Mouse (Mus musculus) left cerebral cortex, postnatal 10 days (tissue): ENCODE measurements around the gene Gm3045. TPM values are rescaled to one million over a fixed set of nuclear protein-coding genes. Genes with fewer than 3 reads are reported as not detected.
A peak's percentile ranks its signal among the peaks of the same experiment; 100 is the strongest.

Experiments
- DNase-seq, 2 experiments: peaks; one replicate each; pipeline ENCODE4 v3.0.0; 2021 to 2022; ENCODE audit warnings: low spot score in 2 of 2, mixed read lengths in 1 of 2; ENCODE audit errors: extremely low spot score in 1 of 2
- intact Hi-C: fragments of 180-260 bp; cut with DNase I; formaldehyde crosslinking; loops from one replicate; pipeline ENCODE4 v1.15.1; 2025
- total RNA-seq, 2 experiments: library from RNA; stranded (reverse); gene quantifications; 2 replicates each; pipeline ENCODE4 v1.2.3; 2021

Gene Gm3045
- not detected for total RNA-seq

- intact Hi-C loops = no loop called here
- no peak for DNase-seq
Observed at GRCm38 (mm10) chr13:56426365-56426764, at the start of gene Gm3045. Gene Gm3045 (plus strand): TSS chr13:56426594.

DNA sequence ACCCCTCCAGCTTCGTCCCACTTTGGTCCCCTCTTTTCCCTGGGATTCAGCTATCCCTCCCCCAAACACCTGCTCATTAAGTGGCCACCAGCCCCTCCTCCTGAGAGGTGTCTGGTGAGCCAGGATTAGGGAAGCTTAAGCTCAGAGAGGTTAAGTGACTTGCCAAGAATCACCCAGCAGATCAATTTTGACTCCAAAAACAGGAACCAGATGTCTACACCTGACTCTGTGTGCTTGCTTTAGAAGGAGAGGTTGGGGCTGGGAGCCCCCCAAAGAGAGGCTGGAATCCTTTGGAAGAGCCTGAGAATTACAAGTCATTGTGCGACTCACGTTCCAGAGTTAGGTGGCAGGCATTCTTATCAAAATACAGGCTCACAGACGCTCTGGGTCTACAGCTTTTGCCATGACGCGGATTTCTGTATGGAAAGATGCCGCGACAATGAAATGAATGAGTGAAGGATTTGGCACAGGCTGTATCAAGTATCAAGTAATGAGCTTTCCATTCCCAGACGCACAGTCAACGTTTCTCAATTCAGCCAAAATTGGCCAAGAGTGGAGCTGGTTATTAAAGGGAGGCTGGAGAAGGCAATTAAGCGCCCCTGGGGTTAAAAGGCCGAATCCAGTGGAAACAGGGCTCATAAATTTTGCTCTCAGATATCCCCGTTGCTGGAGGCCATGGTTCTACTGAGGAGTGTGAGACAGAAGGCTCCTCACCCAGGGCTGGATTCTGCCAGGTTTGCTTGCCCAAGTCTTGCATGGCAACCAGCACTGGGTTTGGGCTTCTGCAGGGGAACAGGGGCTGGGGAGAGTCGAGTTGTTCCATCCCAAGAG is 45.3 kb upstream of the Gm3045 start:
- no peak for DNase-seq
- intact Hi-C loops = no loop called here

- no peak for DNase-seq
- intact Hi-C loops = no loop called here
Observed at GRCm38 (mm10) chr13:56383406-56383805, 43.0 kb upstream of the Gm3045 start.

DNA sequence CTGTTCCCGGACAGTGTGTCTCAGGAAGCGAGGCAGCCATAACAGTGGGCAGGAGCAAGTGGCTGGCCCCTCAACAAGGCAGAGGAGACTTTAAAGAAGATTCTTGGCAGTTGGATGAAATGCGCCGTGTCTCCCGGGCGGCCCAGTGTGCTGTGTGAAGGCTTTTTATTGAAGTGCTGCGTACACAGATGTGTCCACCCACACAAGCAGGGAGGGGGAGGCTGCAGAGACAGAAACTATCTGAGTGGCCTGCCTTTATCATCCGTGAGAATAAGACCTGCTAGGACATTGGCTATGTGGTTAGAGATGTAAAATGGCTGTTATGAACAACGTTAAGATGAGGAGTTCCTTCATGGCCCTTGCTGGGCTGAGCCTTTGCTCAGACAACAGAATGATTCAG is 40.0 kb upstream of the Gm3045 start:
- intact Hi-C loops = no loop called here
- DNase-seq = peak in 1 of 2 experiments; percentile 50

GRCm38 (mm10) chr13:56387374-56387773 is 39.0 kb upstream of the Gm3045 start:
- intact Hi-C loops = no loop called here

DNA sequence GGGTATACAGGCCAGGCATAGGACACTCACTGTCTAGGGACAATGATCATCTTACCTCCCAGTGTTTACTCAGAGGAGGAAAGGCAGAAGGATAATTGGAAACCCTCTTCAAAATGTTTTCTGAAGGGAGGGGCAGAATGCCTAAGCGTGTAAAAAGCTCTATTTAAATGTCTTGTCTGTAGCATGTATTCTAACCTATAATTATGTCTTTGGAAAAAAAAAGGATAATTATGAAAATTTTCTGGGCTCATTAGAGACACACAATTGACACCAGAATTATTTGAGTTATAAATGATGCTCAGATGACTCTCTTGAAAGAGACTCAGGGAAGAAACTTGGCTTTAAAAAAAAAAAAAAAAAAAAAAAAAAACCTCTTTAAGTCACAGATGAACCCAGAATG is 38.4 kb upstream of the Gm3045 start:
- DNase-seq = no peak
- intact Hi-C loops = no loop called here

More at GRCm38 (mm10) chr13:56387374-56387773, 39.0 kb upstream of the Gm3045 start:
- no peak for DNase-seq

DNA sequence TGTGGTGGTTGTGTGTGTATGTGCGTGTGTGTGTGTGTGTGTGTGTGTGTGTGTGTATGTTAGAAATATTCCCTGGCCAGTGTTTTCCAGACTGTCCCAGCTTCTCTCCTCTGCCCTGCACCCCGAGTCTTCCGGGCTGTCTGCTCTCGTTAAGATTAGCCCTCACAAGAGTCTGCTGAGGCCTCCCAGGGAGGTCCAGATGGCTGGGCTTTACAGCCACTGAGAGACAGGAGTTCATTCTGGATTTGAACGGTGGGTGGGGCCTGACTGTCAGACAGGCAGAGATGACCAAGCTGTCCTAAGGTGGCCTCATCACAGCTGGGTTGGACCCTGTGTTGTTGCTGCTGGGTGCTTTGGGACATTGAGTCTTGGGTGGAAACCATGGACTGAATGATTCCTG is 28.8 kb upstream of the Gm3045 start:
- no peak for DNase-seq

DNA sequence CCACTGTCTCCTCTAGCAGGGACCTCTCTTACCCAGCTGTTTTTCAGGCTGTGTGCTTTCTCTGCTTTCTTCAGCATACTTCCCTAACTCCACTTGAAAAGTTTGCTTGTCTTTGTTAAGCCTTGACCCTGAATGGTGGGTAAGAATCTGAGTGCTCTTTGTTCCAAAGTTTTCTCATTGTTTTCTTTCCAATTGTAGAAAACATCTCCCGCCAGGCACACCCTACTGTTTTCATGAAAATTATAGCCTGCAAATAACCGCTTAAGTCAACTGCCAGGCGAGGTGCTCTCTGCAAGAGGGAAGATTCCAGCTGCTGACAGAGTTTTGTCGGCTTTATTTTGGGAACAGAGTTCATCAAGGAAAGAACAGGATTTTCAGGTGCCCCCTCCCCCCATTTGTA is 25.2 kb upstream of the Gm3045 start:
- no peak for DNase-seq
- intact Hi-C loops = no loop called here

More for the DNA sequence above, 28.8 kb upstream of the Gm3045 start:
- intact Hi-C loops = no loop called here

GRCm38 (mm10) chr13:56403381-56404086 is 22.9 kb upstream of the Gm3045 start:
- intact Hi-C loops = no loop called here
- DNase-seq = no peak

- DNase-seq = no peak
- intact Hi-C loops = no loop called here
Observed at GRCm38 (mm10) chr13:56404511-56405140, 21.8 kb upstream of the Gm3045 start.

DNA sequence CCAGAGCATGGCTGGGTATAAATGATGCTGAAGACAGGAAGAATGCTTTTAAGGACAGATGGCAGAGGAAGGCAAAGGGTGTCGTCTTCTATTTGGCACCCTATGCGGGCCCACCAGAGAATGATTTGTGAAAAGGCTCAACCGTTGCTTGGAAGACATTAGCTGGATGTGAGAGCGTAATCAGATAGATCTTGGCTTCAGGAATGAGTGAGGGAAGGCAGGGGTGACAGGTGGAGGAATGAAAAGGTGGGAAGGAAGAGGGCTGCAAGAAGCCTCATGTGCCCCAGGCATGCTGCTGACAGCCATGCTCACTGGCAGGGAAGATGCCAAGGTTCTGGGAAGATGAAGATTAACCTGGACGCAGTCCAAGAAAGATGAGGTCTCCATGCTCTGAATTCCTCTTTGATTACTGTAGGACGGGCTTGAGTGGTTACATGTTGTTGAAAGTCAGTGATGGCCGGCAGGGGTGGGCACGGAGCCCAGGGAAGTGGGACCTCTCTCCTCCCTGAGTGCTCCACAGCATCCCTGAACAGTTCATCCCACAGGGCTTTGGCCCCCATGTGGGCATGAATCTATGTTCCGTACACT is 14.0 kb upstream of the Gm3045 start:
- DNase-seq = no peak
- intact Hi-C loops = no loop called here

DNA sequence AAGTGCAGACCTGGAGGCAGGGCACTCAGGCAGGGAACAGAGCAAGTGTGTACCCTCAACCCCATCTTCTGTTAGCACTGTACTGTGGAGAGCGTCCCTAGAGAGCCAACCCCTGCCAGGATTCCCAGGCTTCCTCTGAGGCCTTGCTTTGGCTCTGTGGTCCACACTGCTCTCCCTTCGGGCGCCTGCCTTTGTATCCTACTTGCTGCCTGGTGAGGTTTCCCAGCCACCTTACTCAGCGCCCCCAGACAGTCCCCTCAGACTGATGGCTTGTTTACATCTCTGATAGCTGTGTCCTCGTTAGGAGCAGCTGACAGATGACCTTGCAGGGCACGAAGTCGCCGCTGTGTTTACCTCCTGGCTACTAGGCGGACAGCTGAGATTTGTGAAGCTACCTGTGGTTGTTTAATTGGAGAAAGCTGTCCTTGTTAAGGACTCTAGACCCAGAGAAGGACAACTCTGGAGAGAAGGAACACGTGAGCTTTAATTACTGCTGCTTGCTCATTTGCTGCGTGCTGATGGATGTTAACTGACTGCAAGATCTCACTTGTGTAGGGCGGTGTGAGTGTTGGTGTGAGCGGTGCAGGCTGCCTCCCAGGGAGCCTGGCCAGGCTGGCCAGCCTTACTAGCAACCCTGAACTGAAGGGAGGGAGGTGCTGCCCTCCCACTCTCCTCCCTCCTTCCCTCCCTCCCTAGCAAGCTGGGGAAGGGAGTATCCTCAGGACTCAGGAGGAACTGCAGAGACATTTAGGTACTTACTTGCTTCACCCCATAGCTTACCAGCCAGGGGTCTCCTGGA is 7.5 kb upstream of the Gm3045 start:
- no peak for DNase-seq
- intact Hi-C loops = no loop called here

DNA sequence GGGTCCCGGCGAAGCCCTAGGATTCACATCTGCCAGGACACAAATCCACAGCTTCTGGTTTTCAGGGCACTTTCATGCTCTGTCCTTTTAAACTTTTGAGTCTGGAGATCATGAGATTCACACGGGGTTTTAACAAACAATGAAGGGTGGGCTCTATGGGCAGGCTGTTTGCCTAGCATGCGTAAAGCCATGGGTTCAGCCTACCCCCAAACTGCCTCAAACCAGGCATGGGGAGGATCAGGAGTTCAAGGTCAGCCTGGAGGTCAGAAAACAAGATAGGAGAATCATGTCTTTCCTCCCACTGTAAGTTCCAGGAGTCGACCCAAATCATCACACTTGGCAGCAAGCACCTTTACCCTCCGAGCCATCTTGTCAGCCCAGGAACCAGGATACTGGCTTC is 6.9 kb upstream of the Gm3045 start:
- DNase-seq = no peak
- intact Hi-C loops = no loop called here

DNA sequence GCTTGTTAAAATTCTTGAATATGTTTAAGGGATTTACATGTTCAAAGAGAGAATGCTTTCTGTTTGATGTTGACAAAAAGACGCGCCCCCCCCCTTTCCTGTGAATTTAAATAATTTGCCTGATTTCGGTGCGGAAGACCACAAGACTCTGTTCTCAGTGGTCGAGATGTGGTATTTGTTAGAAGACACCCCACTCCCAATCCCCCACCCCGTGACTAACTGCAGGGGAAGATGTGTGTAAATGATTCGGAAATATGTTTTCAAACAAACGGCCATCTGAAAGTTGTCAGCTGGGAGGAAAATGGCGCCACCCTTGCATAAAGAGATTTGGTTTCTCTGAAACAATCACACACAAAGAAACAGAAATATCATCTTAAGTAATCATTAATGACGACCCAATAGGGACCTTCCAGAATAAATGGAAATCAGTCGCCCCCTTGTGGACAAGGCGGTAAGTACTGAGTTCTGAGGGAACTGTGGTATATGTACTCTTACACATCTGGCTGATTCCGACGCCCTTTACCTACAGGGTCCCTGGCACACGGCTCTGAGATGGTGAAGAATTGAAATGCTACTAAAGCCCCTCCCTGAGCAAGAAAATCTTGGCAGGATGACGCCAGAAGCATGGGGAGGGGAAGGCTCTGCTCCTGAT is 4.2 kb upstream of the Gm3045 start:
- peak; percentile 70 to 74 for DNase-seq
- intact Hi-C loops = loop anchor here (2.0 kb wide), 1 partner anchor 225 kb away; no protein-coding TSS in a partner anchor

GRCm38 (mm10) chr13:56425931-56426330 is 463 bp upstream of the Gm3045 start:
- intact Hi-C loops = no loop called here
- no peak for DNase-seq

DNA sequence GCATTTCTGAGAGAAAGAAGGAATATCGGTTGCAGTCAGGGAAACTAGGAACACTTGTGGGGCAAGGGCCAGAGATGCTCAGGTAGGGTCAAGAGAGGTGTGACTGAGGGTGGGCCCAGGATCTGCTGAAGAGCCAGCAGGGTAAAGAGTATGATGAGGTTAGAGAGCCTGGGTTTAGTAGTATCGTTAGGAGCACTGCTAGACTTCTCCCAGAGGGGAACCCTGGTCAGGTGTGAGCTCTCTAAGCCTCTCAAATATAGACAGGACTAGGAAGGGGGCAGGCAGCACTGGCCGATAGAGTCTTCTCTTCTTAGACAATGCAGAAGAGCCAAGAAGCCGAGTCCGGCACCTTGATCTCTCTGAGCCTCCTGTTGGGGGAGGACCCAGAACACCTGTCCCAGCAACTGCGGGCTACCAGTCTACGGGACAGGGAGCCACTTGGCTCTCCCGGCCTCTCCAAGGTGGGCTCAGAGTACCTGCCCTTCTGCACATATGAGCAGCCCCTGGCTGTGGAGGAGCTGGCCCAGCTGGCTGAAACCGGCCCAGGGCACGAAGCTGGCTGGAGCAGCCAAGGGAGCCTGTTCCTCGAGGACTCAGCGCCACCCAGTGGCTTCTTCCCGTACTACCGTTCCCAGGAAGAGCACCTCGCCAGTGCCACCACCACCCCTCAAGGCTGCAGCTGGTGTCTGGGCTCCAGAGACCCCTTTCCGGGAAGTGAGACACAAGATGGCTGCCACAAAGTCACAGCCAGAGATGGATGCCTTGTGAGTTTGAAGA is 2.5 kb downstream of the Gm3045 start:
- intact Hi-C loops = loop anchor here (2.0 kb wide), 1 partner anchor 150 kb away; no protein-coding TSS in a partner anchor
- peak; percentile 41 to 84 for DNase-seq

DNA sequence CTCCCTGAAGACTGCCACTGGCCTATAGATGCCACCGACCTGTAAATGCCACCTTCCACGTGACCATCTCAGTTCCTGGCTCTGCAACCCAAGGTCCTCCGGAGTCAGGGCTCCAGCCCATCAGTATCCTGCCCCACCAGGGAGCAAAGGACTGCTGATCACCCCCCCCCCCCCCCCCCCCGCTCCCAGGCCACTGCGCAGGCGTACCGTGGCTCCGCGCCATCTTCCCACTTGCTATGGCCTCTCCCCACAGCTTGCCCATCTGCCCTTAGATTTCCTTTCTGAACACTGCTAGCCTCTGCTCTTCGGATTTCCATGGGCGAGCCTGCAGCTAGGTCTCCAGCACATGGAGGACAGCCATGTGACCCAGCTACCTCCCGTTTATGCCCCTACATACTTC is 6.1 kb downstream of the Gm3045 start:
- intact Hi-C loops = no loop called here
- no peak for DNase-seq
